Mouse (Mus musculus) lung, postnatal 0 days (tissue): ENCODE measurements at regions not wholly inside any gene's neighbourhood (a gene's known extent, or its start where the extent isn't known, plus 50 kb on each side); places are given as distances from the start of the nearest gene placed in this dataset.

Source experiments
- CTCF ChIP-seq: IDR thresholded peaks from 2 replicates; pipeline ENCODE4 v1.5.1; 2016; ENCODE audit warnings: antibody characterized with exemption, mild to moderate bottlenecking
- EP300 ChIP-seq: IDR thresholded peaks from 2 replicates; pipeline ENCODE4 v1.6.1; 2016; ENCODE audit warnings: antibody characterized with exemption, mild to moderate bottlenecking, control low read depth

GRCm38 (mm10) chr11:40074317-40074716 is 620.7 kb downstream of the Mat2b start:
- no peak for TF ChIP-seq CTCF
- no peak for TF ChIP-seq EP300
